Mouse (Mus musculus) hindbrain, embryonic 13.5 days (tissue): ENCODE data around the gene Ctc1. TPM values are rescaled to one million over a fixed set of nuclear protein-coding genes. Genes with fewer than 3 reads are reported as not detected.
A peak's percentile ranks its signal among the peaks of the same experiment; 100 is the strongest.
"Not testable (repeated sequence)": the region's sequence is repeated elsewhere in the genome, so short reads cannot be mapped to it uniquely, and the experiment has no call there.

ENCODE experiments used
- ATAC-seq: fragments of 200-750 bp; cut with Nextera tagmentation; 2 replicates; pipeline ENCODE4 v1.8.0; 2017; ENCODE audit warnings: moderate TSS enrichment; ENCODE audit not compliant: low FRiP score
- H3K27ac ChIP-seq: fragments of 300-500 bp; sonication (generic); 2 replicates; pipeline ENCODE4 v1.5.1; 2015; ENCODE audit warnings: inconsistent platforms, mild to moderate bottlenecking, moderate library complexity
- H3K27me3 ChIP-seq: fragments of 300-500 bp; sonication (generic); 2 replicates; pipeline ENCODE4 v1.6.1; 2015; ENCODE audit warnings: mild to moderate bottlenecking, inconsistent platforms
- H3K36me3 ChIP-seq: fragments of 300-500 bp; sonication (generic); 2 replicates; pipeline ENCODE4 v1.6.1; 2015; ENCODE audit warnings: mild to moderate bottlenecking, inconsistent platforms
- H3K4me1 ChIP-seq: fragments of 300-500 bp; sonication (generic); replicated peaks from 2 replicates; pipeline ENCODE4 v1.6.1; 2015; ENCODE audit warnings: inconsistent platforms
- H3K4me2 ChIP-seq: fragments of 300-500 bp; sonication (generic); 2 replicates; pipeline ENCODE4 v1.6.1; 2015; ENCODE audit warnings: inconsistent platforms, mild to moderate bottlenecking, moderate library complexity
- H3K4me3 ChIP-seq: fragments of 300-500 bp; sonication (generic); 2 replicates; pipeline ENCODE4 v1.5.1; 2015; ENCODE audit warnings: mild to moderate bottlenecking, inconsistent platforms
- H3K9ac ChIP-seq: fragments of 300-500 bp; sonication (generic); 2 replicates; pipeline ENCODE4 v1.6.1; 2015; ENCODE audit warnings: mild to moderate bottlenecking, inconsistent platforms
- H3K9me3 ChIP-seq: fragments of 300-500 bp; sonication (generic); 2 replicates; pipeline ENCODE4 v1.6.1; 2016; ENCODE audit warnings: inconsistent platforms
- WGBS: fragments of 180-500 bp; shearing (Covaris S2); methylation state at CpG from one replicate; pipeline ENCODE4 v1.1.7; 2015; 5-methylcytosine and 5-hydroxymethylcytosine counted together
- polyA plus RNA-seq: library from polyadenylated mRNA; unstranded; fragments of >200 nt; fragmentation: Nextera tagmentation; extraction: Ambion mirVana; gene quantifications from 2 replicates; pipeline ENCODE4 v1.2.1, GENCODE M21; 2015

The Ctc1 gene
- polyA plus RNA-seq, 1 experiment from 2014 or later, result 49.4 TPM

- Histone ChIP-seq H3K9ac (no peak overlapping the region), H3K27ac (no peak overlapping the region), H3K36me3 (no peaks in the 10 kb centered on the region), H3K4me3 (no peak overlapping the region), H3K4me2 (no peak overlapping the region; the same call in 1 of the 2 replicates), H3K4me1 (peaks cover 30% of the 10 kb centered on the region), H3K9me3 (no peaks in the 10 kb centered on the region), H3K27me3 (no peaks in the 10 kb centered on the region)
- no peak for ATAC-seq
- WGBS, result 89% methylated on average over 15 of the region's 15 CpGs
Measured at GRCm38 (mm10) chr11:69010400-69011323, 5.0 kb upstream of the Ctc1 start.

GRCm38 (mm10) chr11:69011445-69011844 lies 4.3 kb upstream of the Ctc1 start:
- H3K27me3 ChIP-seq, ATAC-seq, H3K36me3 ChIP-seq, H3K9ac ChIP-seq, H3K9me3 ChIP-seq: not testable (repeated sequence)
- Histone ChIP-seq H3K4me2 (peak overlapping the region; percentile 71), H3K4me3 (peak overlapping the region; percentile 50), H3K27ac (peak overlapping the region; percentile 95), H3K4me1 (peaks cover 31% of the 10 kb centered on the region)
- WGBS, result 63% methylated on average over 2 of the region's 2 CpGs

GRCm38 (mm10) chr11:69012071-69012601 lies 3.6 kb upstream of the Ctc1 start:
- Histone ChIP-seq H3K27me3 (no peaks in the 10 kb centered on the region), H3K4me1 (peaks cover 36% of the 10 kb centered on the region), H3K4me3 (peak overlapping the region; percentile 50), H3K4me2 (peak overlapping the region; percentile 71), H3K27ac (peak overlapping the region; percentile 95), H3K9me3 (no peaks in the 10 kb centered on the region), H3K9ac (peak overlapping the region; percentile 75), H3K36me3 (no peaks in the 10 kb centered on the region)
- peak; percentile 67 for ATAC-seq
- 1% methylated on average over 18 of the region's 18 CpGs for WGBS

- H3K36me3 ChIP-seq, result peaks cover 10% of the 10 kb centered on the region
- H3K9ac ChIP-seq, result peak overlapping the region; percentile 85
- ATAC-seq, result no peak
- peak overlapping the region; percentile 73 for H3K4me3 ChIP-seq
- no peaks in the 10 kb centered on the region for H3K27me3 ChIP-seq
- peak overlapping the region; percentile 91 for H3K27ac ChIP-seq
- WGBS, result 71% methylated on average over 3 of the region's 3 CpGs
- H3K4me2 ChIP-seq, result peak overlapping the region; percentile 68
- H3K4me1 ChIP-seq, result peaks cover 20% of the 10 kb centered on the region
- no peaks in the 10 kb centered on the region for H3K9me3 ChIP-seq
Measured at GRCm38 (mm10) chr11:69016755-69017154, 1.0 kb downstream of the Ctc1 start.

- Histone ChIP-seq H3K4me3 (no peak overlapping the region), H3K9ac (no peak overlapping the region)
- no peak for ATAC-seq
Measured at GRCm38 (mm10) chr11:69020691-69021090, 5.0 kb downstream of the Ctc1 start.

GRCm38 (mm10) chr11:69026562-69026961 lies 10.9 kb downstream of the Ctc1 start:
- no peak overlapping the region for H3K27ac ChIP-seq
- H3K4me2 ChIP-seq, result no peak overlapping the region
- H3K9me3 ChIP-seq, result no peaks in the 10 kb centered on the region
- no peaks in the 10 kb centered on the region for H3K27me3 ChIP-seq
- no peak for ATAC-seq
- H3K36me3 ChIP-seq, result peaks cover 99% of the 10 kb centered on the region
- no peaks in the 10 kb centered on the region for H3K4me1 ChIP-seq
- no peak overlapping the region for H3K9ac ChIP-seq
- no peak overlapping the region for H3K4me3 ChIP-seq
- WGBS, result 94% methylated on average over 3 of the region's 3 CpGs

More at GRCm38 (mm10) chr11:69020691-69021090, 5.0 kb downstream of the Ctc1 start:
- Histone ChIP-seq H3K4me1 (peaks cover 11% of the 10 kb centered on the region), H3K27ac (no peak overlapping the region), H3K9me3 (no peaks in the 10 kb centered on the region), H3K4me2 (no peak overlapping the region), H3K27me3 (no peaks in the 10 kb centered on the region), H3K36me3 (peaks cover 48% of the 10 kb centered on the region)

GRCm38 (mm10) chr11:69028805-69029204 lies 13.1 kb downstream of the Ctc1 start:
- no peak overlapping the region for H3K4me2 ChIP-seq
- H3K27me3 ChIP-seq, result no peaks in the 10 kb centered on the region
- H3K9ac ChIP-seq, result no peak overlapping the region
- no peaks in the 10 kb centered on the region for H3K9me3 ChIP-seq
- WGBS, result 78% methylated on average over 2 of the region's 2 CpGs
- no peak overlapping the region for H3K27ac ChIP-seq
- H3K4me3 ChIP-seq, result no peak overlapping the region
- H3K36me3 ChIP-seq, result peaks cover 97% of the 10 kb centered on the region
- ATAC-seq, result no peak
- H3K4me1 ChIP-seq, result no peaks in the 10 kb centered on the region

GRCm38 (mm10) chr11:69033552-69033951 lies 17.8 kb downstream of the Ctc1 start:
- no peaks in the 10 kb centered on the region for H3K9me3 ChIP-seq
- H3K27me3 ChIP-seq, result no peaks in the 10 kb centered on the region
- no peak overlapping the region for H3K4me3 ChIP-seq
- no peak overlapping the region for H3K9ac ChIP-seq
- H3K4me1 ChIP-seq, result peaks cover 21% of the 10 kb centered on the region
- no peak overlapping the region for H3K4me2 ChIP-seq
- ATAC-seq, result no peak
- 83% methylated on average over 9 of the region's 9 CpGs for WGBS
- H3K36me3 ChIP-seq, result peaks cover 72% of the 10 kb centered on the region
- H3K27ac ChIP-seq, result no peak overlapping the region

- Histone ChIP-seq H3K27ac (no peak overlapping the region), H3K4me1 (peaks cover 32% of the 10 kb centered on the region), H3K27me3 (no peaks in the 10 kb centered on the region), H3K9ac (no peak overlapping the region), H3K4me2 (no peak overlapping the region), H3K4me3 (no peak overlapping the region), H3K36me3 (peaks cover 62% of the 10 kb centered on the region), H3K9me3 (no peaks in the 10 kb centered on the region)
- no peak for ATAC-seq
- 96% methylated on average over 3 of the region's 3 CpGs for WGBS
Measured at GRCm38 (mm10) chr11:69034585-69034984, 18.9 kb downstream of the Ctc1 start.

- 80% methylated on average over 9 of the region's 9 CpGs for WGBS
- no peaks in the 10 kb centered on the region for H3K9me3 ChIP-seq
- H3K9ac ChIP-seq, result 0 out of 2 replicates have a peak overlapping the region, but pooled peaks have one; percentile 39
- peak overlapping the region; percentile 15 for H3K4me3 ChIP-seq
- H3K4me2 ChIP-seq, result peak overlapping the region; percentile 60
- peaks cover 54% of the 10 kb centered on the region for H3K36me3 ChIP-seq
- H3K27me3 ChIP-seq, result no peaks in the 10 kb centered on the region
- peak overlapping the region; percentile 84 for H3K27ac ChIP-seq
- no peak for ATAC-seq
- H3K4me1 ChIP-seq, result peaks cover 33% of the 10 kb centered on the region
Measured at GRCm38 (mm10) chr11:69035411-69035810, 19.7 kb downstream of the Ctc1 start.

GRCm38 (mm10) chr11:69035849-69036248 lies 20.1 kb downstream of the Ctc1 start:
- no peaks in the 10 kb centered on the region for H3K9me3 ChIP-seq
- ATAC-seq, result 0 out of 2 replicates have a peak, but pooled peaks have one; percentile 7
- H3K4me1 ChIP-seq, result peaks cover 33% of the 10 kb centered on the region
- H3K4me3 ChIP-seq, result peak overlapping the region; percentile 15
- WGBS, result 5% methylated on average over 8 of the region's 8 CpGs
- peaks cover 49% of the 10 kb centered on the region for H3K36me3 ChIP-seq
- no peaks in the 10 kb centered on the region for H3K27me3 ChIP-seq
- peak overlapping the region; percentile 60 for H3K4me2 ChIP-seq
- 0 out of 2 replicates have a peak overlapping the region, but pooled peaks have one; percentile 49 for H3K9ac ChIP-seq
- H3K27ac ChIP-seq, result peak overlapping the region; percentile 84

GRCm38 (mm10) chr11:69036486-69037230 lies 20.9 kb downstream of the Ctc1 start:
- peaks cover 33% of the 10 kb centered on the region for H3K4me1 ChIP-seq
- ATAC-seq, result no peak
- H3K27ac ChIP-seq, result peak overlapping the region; percentile 84
- H3K36me3 ChIP-seq, result peaks cover 41% of the 10 kb centered on the region
- H3K9ac ChIP-seq, result peak overlapping the region; percentile 80
- H3K27me3 ChIP-seq, result no peaks in the 10 kb centered on the region
- peak overlapping the region; percentile 60 for H3K4me2 ChIP-seq
- peak overlapping the region; percentile 68 for H3K4me3 ChIP-seq
- no peaks in the 10 kb centered on the region for H3K9me3 ChIP-seq
- 9% methylated on average over 20 of the region's 20 CpGs for WGBS
